Mouse (Mus musculus) heart, adult 2 months (tissue): ENCODE measurements around the gene Bnc2.

ENCODE experiments used
- CTCF ChIP-seq: fragments of 200-600 bp; IDR thresholded peaks from 2 replicates; pipeline ENCODE4 v1.8.1; 2022; ENCODE audit warnings: antibody characterized with exemption, mild to moderate bottlenecking, moderate library complexity
- EP300 ChIP-seq: fragments of 200-500 bp; IDR thresholded peaks from 2 replicates; pipeline ENCODE4 v1.6.1; 2011; ENCODE audit warnings: low read depth, low read length, control low read depth; ENCODE audit not compliant: insufficient read depth
- POLR2A ChIP-seq: fragments of 200-500 bp; IDR thresholded peaks from 2 replicates; pipeline ENCODE4 v1.6.1; 2011; ENCODE audit warnings: mild to moderate bottlenecking, low read depth, low read length, control low read depth; ENCODE audit not compliant: insufficient read depth

GRCm38 (mm10) chr4:84228551-84228950, 446.5 kb downstream of the Bnc2 start:
- TF ChIP-seq CTCF = no peak
- no peak for TF ChIP-seq POLR2A
- no peak for TF ChIP-seq EP300
